Mouse (Mus musculus): ENCODE results near the gene Txnip. TPM values are rescaled to one million over a fixed set of nuclear protein-coding genes. Genes with fewer than 3 reads are reported as not detected.
"Not testable (repeated sequence)": the region's sequence is repeated elsewhere in the genome, so short reads cannot be mapped to it uniquely, and the experiment has no call there.

Txnip gene
- polyA plus RNA-seq, 1 experiment from 2014 or later: 41.1 TPM

DNA sequence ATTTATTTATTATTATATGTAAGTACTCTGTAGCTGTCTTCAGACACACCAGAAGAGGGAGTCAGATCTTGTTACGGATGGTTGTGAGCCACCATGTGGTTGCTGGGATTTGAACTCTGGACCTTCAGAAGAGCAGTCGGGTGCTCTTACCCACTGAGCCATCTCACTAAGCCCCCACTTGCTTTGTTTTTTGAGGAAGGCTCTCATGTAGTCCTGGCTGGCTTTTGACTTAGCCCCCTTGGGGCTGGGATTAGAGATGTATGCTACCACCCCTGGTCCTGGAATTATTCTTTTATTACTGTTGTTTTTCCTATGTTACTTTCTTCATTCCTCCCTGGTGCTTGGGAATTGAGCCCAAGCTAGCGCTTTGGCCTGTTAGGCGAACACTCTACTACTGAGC is 48.2 kb downstream of the Txnip start:
- not testable (repeated sequence) for ATAC-seq (replicated peaks; ENCODE audit: low FRiP score); H3K9ac ChIP-seq (ENCODE audit: low read depth, low read length); H3K9me3 ChIP-seq (ENCODE audit: control insufficient read depth, low read length); H3K27me3 ChIP-seq (replicated peaks; ENCODE audit: control insufficient read depth, insufficient read depth, low read length); H3K27ac ChIP-seq (ENCODE audit: low read depth, low read length); H3K4me3 ChIP-seq (ENCODE audit: low read depth, low read length); H3K4me2 ChIP-seq; DNase-seq (ENCODE audit: low spot score); H3K4me1 ChIP-seq (replicated peaks; ENCODE audit: control insufficient read depth, insufficient read depth, low read length); H3K36me3 ChIP-seq (ENCODE audit: control insufficient read depth, insufficient read depth, low read length)
- WGBS: 91% methylated on average over 3 of the region's 4 CpGs

DNA sequence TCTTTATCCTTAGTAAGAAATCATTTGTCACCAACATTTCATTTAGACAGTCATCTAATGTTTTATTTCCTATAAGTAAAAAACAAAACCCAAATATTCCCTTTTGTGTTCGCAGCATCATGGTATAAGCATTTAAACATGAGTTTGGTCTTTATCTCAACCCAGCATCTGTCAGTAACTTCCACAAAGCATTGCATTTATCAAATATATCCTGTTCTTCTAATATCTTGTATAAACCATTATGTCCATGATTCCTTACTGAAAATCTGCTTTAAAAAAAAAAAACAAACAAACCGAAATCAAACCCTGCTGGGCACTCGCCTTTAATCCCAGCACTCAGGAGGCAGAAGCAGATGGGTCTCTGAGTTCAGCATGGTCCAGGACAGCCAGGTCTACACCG is 48.9 kb downstream of the Txnip start:
- no peaks in the 10 kb centered on the region; the same call in 1 of the 2 replicates for H3K4me1 ChIP-seq (replicated peaks; ENCODE audit: control insufficient read depth, insufficient read depth, low read length)
- H3K9me3 ChIP-seq (ENCODE audit: control insufficient read depth, low read length): no peaks in the 10 kb centered on the region
- H3K4me2 ChIP-seq: no peak overlapping the region
- 81% methylated on average over 4 of the region's 4 CpGs for WGBS
- DNase-seq (ENCODE audit: low spot score) (no peak), ATAC-seq (replicated peaks; ENCODE audit: low FRiP score) (no peak)
- no peaks in the 10 kb centered on the region for H3K36me3 ChIP-seq (ENCODE audit: control insufficient read depth, insufficient read depth, low read length)
- no peak overlapping the region for H3K4me3 ChIP-seq (ENCODE audit: low read depth, low read length)
- no peak overlapping the region for H3K9ac ChIP-seq (ENCODE audit: low read depth, low read length)
- no peak overlapping the region for H3K27ac ChIP-seq (ENCODE audit: low read depth, low read length)
- H3K27me3 ChIP-seq (replicated peaks; ENCODE audit: control insufficient read depth, insufficient read depth, low read length): no peaks in the 10 kb centered on the region

Other genes with a start within 250 kb of the Txnip start
- gene BC107364, start 105.7 kb upstream of the Txnip start, polyA plus RNA-seq (2014; fragmentation: Nextera tagmentation; extraction: Ambion mirVana): not detected in 2 replicates
- 0.19 and 0.32 TPM in 2 replicates for gene Hfe2, start 32.8 kb upstream of the Txnip start, polyA plus RNA-seq (2014; fragmentation: Nextera tagmentation; extraction: Ambion mirVana)
- 0.49 and 1.0 TPM in 2 replicates for gene Gm16253, start 19.0 kb downstream of the Txnip start, polyA plus RNA-seq (2014; fragmentation: Nextera tagmentation; extraction: Ambion mirVana)
- 18.6 and 21.5 TPM in 2 replicates for gene Polr3gl, start 36.2 kb downstream of the Txnip start, polyA plus RNA-seq (2014; fragmentation: Nextera tagmentation; extraction: Ambion mirVana)
- 0.71 and 1.1 TPM in 2 replicates for gene Ankrd34a, start 38.7 kb downstream of the Txnip start, polyA plus RNA-seq (2014; fragmentation: Nextera tagmentation; extraction: Ambion mirVana)
- 2.6 and 3.1 TPM in 2 replicates for gene Lix1l, start 43.2 kb downstream of the Txnip start, polyA plus RNA-seq (2014; fragmentation: Nextera tagmentation; extraction: Ambion mirVana)
- gene Rbm8a, start 72.0 kb downstream of the Txnip start, polyA plus RNA-seq (2014; fragmentation: Nextera tagmentation; extraction: Ambion mirVana): 176 and 196 TPM in 2 replicates
- gene Pex11b, start 77.4 kb downstream of the Txnip start, polyA plus RNA-seq (2014; fragmentation: Nextera tagmentation; extraction: Ambion mirVana): 29.0 and 36.7 TPM in 2 replicates
- 0.14 TPM in 1 of 2 replicates, not detected in the other for gene Gm42957, start 77.5 kb downstream of the Txnip start, polyA plus RNA-seq (2014; fragmentation: Nextera tagmentation; extraction: Ambion mirVana)
- 0.57 and 0.77 TPM in 2 replicates for gene Itga10, start 87.6 kb downstream of the Txnip start, polyA plus RNA-seq (2014; fragmentation: Nextera tagmentation; extraction: Ambion mirVana)
- gene Ankrd35, start 112.2 kb downstream of the Txnip start, polyA plus RNA-seq (2014; fragmentation: Nextera tagmentation; extraction: Ambion mirVana): 0.32 and 0.40 TPM in 2 replicates
- gene Pias3, start 138.4 kb downstream of the Txnip start, polyA plus RNA-seq (2014; fragmentation: Nextera tagmentation; extraction: Ambion mirVana): 19.6 and 21.1 TPM in 2 replicates
- gene Nudt17, start 150.6 kb downstream of the Txnip start, polyA plus RNA-seq (2014; fragmentation: Nextera tagmentation; extraction: Ambion mirVana): 2.4 and 2.5 TPM in 2 replicates
- 41.4 and 44.1 TPM in 2 replicates for gene Polr3c, start 169.7 kb downstream of the Txnip start, polyA plus RNA-seq (2014; fragmentation: Nextera tagmentation; extraction: Ambion mirVana)
- gene Rnf115, start 169.7 kb downstream of the Txnip start, polyA plus RNA-seq (2014; fragmentation: Nextera tagmentation; extraction: Ambion mirVana): 49.6 and 51.5 TPM in 2 replicates